Mouse (Mus musculus) heart, adult 8-10 months (tissue): ENCODE measurements around the gene Sik1. TPM values are rescaled to one million over a fixed set of nuclear protein-coding genes. Genes with fewer than 3 reads are reported as not detected.

Source experiments
- DNase-seq: peaks from one replicate; pipeline ENCODE4 v3.0.0; 2022; ENCODE audit warnings: low spot score
- total RNA-seq, 4 experiments: library from RNA; stranded (reverse); gene quantifications; 2 replicates each; pipeline ENCODE4 v1.2.4; 2022

Sik1 gene
- total RNA-seq, 4 experiments from 2014 or later, result 19.0 to 34.0 (median 30.2) TPM

DNA sequence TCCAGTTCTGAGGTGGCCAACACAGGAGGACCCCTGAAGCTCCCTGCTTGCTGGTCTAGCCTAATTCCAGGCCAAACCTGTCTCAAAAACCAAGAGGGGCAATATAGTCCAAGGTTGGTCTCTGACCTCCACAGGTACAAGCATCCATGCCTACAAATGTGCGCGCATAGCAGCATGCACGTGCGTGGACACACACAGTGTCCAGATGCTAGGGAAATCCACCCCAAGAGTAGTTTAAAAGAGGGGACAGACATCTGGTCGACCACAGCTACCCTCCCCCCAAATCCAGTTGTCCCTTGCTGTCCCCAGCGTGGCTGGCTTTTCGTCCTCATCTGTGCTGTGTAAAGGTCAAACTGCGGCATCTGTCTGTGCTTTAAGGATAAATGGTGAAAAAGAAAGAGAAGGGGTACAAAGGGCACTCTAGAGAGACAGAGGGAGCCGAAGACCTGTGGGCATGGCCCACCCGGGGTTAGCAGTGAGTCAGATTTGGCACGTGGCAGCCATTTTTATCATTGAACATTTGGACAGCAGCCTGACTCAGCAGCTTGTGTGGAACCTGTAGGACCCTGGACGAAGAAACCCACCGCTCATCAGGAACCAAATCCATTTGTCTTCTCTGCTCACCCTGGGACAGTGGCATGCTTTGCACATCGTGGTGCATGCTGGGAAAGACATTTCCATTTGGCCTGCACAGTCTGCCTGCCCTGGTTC, 23.6 kb downstream of the Sik1 start:
- DNase-seq, result no peak

DNA sequence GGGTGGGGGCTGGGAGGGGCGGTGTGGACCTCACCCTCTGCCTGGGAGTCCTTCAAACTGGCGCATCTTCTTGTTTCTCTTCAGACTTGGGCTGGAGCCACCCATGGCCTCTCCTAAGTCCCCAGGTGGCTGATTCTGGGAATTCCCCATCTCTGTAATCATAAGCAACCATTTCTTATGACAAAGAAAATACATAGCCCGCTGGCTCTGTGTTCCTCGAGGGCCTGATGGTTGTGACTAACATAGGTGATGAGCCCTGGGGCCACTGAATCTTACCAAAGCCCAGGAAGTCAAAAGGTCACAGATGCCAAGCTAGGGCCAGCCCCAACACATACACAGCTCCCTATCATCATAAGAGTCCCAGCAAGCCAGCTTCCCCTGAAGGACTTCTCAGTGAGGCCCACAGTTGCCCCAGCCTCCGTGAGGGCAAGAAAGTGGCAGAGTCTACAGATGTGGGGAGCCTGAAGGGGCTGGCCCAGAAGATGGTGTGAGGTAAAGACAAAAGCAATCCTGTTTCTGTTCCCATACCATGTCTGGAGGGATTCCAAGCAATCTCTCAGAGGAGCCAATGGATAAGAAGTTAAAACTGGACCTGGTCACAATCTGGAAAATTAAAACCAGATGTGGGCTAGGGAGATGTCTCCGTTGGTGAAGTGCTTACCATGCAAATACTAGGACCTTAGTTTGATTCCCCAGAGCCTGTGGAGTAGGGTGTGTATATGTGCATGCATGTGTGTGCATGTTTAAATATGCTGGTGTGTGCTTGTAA, 24.3 kb downstream of the Sik1 start:
- DNase-seq, result no peak

- no peak for DNase-seq
Observed at GRCm38 (mm10) chr17:31830506-31831075, 25.0 kb downstream of the Sik1 start.

- no peak for DNase-seq
Observed at GRCm38 (mm10) chr17:31828916-31829315, 26.7 kb downstream of the Sik1 start.

DNA sequence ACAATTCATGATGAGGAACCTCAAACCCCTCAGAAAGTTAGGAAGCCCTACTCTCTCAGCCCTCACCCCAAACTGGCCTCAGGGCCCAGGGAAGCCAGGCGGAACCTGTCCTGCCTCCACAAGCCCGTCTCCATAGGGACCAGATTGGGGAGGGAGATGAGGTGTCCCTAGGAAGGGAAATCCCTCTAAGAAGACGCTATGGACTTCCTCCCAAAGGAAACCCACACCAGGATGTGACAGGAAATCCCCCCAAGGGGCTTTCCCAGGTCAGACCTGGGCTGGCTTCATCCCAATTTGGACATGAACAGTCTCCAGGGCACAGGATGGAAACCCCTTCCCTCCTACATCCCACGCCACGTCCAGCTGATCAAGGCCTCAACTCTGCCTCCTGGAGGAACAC, 27.5 kb downstream of the Sik1 start:
- DNase-seq, result peak; percentile 66

DNA sequence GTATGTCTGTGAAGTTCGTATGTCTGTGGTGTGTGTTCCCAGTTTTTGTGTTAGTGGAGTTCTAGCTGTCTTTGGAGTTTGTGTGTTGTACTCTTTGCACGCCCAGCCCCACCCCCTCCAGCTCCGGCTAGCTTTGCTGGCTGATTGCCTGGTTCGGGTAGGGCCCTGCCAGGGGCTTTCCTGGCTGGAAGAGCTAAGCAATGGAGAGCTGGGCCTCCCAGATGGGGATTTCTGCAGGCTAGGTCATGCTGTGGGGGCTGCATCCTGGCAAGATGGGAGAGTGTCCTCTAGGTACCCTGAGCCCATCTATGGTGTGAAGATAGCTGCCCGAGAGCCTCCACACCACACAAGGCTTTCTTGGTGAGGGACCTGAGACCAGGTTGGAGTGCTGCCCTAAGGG, 28.4 kb downstream of the Sik1 start:
- peak; percentile 68 for DNase-seq

- no peak for DNase-seq
Observed at GRCm38 (mm10) chr17:31826669-31827068, 28.9 kb downstream of the Sik1 start.

- DNase-seq, result no peak
Observed at GRCm38 (mm10) chr17:31825678-31826077, 29.9 kb downstream of the Sik1 start.

DNA sequence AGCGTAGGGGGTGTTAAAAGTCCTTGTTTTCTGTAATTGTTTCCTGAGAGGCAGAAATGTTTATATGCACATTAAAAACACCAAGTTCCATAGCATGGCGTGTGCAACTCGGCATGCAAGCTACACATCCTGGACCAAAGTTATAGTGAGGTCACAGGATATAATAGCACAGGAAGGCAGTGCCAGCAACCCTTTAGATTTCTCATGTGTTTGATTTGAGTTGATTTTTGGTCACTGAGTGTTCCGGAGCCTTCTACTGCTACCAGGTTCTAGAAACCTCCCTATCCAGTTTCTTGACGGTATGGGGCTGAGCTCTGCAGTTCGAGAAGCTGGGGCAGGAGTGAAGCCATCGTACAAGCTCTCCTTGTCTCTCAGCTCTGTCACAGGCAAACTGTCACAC, 30.8 kb downstream of the Sik1 start:
- DNase-seq, result no peak

DNA sequence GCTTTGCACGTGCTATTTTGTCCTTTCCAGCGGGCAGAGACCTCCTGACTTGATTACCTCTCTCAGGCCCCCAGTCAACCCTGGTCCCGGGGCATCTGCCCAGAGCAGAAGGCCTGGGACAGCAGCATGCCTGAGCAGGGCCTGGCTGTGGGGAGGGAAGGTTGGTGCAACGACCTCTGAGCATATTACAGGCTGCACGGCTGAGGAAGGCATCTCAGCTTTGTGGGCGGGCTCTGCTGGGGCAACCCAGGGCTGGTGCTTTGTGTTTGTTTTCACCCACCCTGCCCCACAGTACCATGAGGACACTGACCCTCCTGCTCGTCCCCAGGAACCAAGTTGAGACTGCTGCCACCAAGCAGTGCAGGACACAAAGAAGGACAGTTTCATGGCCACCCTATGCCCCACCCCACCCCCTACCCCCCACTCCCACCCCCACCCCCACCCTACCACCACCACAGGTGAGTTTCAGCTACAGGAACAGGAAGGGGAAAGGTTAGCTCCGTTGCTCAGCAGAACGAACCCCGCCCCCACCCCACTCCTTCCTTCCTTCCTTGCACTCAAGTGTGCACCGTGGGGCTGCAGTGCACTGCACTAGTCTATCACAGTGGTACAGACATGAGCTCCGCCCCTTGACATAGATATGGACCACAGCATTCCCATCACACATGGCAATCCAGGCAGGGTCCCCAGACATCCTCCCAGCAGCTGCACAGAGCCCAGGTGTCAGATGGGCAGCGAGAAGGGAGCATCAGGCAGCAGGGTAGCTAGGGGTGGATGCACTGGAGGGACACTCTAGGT, 34.3 kb downstream of the Sik1 start:
- DNase-seq, result no peak

GRCm38 (mm10) chr17:31820099-31820846, 35.3 kb downstream of the Sik1 start:
- no peak for DNase-seq

GRCm38 (mm10) chr17:31819372-31819771, 36.2 kb downstream of the Sik1 start:
- DNase-seq, result no peak

DNA sequence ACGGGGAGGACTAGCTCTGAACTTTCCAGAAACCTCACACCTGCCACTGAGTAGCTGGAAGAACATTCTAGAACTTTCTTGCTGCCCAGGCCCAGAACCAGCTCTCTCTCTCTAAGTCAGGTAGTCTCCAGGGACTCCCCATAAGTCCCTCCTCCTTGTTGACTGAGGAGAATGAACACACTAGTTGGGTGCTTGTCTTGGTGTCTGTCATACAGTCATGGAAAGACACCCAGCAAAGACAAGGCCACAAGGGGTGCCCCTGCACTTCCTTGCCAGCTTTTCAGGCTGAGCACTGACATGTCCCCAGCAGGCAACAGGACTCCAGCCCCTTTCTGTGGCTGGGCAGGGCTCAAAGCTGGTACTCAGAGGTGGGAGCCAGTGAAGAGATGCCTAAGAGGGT, 37.8 kb downstream of the Sik1 start:
- DNase-seq, result no peak

DNA sequence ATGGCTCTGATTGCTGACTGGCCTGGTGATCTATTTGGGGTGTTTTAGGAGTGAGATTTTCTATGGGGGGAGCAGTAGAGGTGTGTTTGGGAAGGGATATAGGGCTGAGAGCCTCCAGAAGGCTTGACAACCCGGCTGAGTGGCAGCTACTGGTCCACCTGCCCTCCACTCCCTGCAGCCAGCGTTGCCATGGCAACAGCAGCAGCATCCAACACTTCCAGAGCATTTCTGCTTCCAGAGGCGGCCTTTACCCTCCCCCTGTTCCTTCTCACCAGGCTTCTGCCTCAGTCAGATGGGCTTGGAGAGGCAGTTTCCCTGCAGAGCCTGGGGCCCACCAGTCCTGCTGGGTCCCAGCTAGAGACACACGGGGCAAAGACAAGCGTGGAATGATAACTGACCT, 38.4 kb downstream of the Sik1 start:
- DNase-seq, result no peak

GRCm38 (mm10) chr17:31814848-31815247, 40.8 kb downstream of the Sik1 start:
- DNase-seq, result no peak

DNA sequence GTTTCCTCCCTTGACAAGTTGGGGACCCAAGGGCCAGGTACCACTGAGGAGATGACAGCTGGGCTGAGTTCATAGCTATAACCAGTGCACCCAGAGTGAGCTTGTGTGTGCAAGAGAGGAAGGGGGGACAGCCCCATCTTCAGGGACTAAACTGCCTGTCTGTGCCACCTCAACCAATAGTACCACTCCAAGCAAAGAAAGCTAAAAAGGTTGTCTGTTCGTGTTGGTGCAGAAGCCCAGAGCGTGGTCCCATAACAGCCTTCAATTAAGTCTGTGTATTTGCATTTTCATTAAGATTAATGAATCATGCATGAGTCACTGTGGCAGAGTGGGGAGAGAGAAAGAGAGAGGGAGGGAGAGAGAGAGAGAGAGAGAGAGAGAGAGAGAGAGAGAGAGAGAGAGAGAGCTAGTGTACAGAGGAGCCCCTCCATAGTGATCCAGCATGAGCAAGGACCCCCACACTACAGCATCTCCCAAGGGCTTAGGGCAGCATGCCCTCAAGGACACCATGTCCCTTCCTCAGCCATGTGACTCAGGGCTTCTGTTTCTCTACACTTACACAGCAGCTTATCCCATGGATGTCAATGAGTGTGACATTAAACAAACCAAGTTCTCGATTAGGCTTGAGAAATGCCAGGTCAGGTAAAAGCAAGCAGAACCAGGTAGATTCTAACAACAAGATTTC, 41.5 kb downstream of the Sik1 start:
- DNase-seq, result no peak

- no peak for DNase-seq
Observed at GRCm38 (mm10) chr17:31811333-31811732, 44.3 kb downstream of the Sik1 start.

DNA sequence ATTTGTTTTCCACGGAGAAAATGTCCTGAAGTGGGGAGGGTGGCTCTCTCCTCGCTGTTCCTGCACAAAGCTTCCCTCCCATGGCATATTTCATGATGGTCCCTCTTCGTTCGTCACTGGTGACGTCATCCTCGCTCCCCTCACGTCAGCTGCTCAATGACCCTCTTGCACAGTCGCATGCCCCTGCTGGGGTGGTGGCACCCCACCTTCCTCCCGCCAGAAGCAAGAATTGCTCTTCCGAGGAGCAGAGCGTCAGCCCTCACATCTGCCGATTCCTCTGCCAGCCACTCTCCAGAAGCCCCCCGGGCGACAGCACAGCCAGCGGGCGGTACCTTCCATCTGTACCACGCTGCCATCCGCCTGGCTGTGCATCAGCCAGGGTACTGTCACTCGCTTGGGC, 45.7 kb downstream of the Sik1 start:
- no peak for DNase-seq

- DNase-seq, result no peak
Observed at GRCm38 (mm10) chr17:31809136-31809535, 46.5 kb downstream of the Sik1 start.

DNA sequence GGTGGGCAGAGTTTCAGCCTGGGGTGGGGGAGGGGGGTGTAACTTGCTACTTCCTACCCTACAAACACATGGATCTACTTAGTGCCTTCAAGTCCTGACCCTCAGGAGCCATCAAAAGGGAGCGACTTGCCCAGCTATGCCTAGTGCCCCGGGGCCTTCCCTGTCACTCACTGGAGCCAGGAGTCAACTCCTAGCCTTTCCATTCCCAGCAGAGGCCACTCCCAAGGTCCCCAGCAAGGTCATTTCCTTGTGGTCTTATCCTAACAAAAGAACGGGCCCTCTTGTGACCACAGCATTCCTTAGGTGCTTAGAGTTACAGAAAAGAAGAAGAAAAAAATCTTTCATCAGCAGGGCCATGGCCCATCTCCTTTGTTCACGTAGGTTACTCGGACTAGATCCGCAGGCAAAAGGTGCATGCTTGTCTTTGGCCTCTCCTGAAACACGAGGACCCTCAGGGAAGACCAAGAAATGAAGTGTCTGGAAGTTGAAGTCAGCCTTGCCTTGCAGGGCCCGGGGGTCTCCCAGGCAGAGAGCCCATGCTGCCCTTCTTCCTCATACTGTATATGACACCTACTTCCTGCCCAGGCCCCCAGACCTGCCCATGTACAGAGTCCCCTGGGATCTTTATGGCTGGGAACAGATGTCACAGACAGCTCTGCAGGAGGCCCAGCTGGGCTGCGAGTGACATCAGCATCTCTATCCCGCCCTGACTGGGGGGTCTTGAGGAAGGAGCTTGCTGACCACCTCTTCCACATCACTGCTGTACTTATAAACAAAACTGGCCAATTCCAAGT, 47.3 kb downstream of the Sik1 start:
- no peak for DNase-seq
